8 mouse cellular contexts compared by ENCODE assay signal in the genomic region with DNA sequence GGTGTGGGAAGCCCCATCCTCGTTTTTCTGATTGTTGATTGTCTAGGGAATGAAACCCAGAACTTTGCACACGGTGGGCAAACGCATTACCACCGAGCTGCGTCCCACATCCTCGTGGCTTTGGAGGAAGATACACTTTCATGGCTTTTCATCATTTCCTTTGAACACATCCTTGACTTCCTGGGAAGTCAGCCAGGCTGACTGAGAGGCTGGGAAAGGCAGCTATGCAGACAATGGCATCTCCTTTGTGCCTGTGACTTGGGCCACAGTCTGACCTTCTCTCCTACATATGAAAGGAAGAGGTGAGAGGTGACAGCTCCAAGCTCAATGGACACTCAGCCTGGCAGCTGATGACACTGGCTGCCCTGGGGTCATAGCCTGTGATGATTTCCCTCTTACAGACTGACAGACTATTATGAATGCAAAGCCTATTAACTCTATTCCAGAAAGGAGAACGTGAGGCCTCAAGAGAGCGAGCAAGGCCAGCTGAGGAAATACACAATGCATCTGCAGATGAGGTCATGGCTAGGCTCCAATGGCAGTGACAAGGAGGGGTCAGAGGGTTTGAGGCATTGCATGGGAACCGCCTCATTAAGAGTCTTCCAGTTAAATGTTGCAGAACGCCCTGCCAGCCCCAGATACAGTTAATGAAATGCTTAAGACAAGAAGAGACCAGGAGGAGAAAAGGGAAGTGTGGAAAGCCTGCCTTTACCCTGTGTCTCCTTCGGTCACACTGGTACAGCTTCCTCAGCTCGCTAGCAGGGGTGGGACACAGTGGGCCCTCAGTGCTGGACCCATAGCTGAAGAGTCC.
DNase-seq lines count a peak whose midpoint lies in the region; ATAC-seq and TF ChIP-seq lines count a peak whose summit lies in the region.

No protein-coding gene starts in this region.

- no peak overlapping the region for H3K9ac ChIP-seq in liver, embryonic 11.5 days (ENCODE audit: low read depth, low read length)
- H3K9ac ChIP-seq in kidney, postnatal 0 days (ENCODE audit: low read depth, low read length): no peak overlapping the region
- H3K9ac ChIP-seq in midbrain, embryonic 13.5 days (replicated peaks): no peak overlapping the region

- WGBS in liver, embryonic 11.5 days: 61% methylated on average over 12 of the region's 12 CpGs
- 71% methylated on average over 12 of the region's 12 CpGs for WGBS in heart, embryonic 10.5 days
- 34% methylated on average over 12 of the region's 12 CpGs for WGBS in kidney, postnatal 0 days
- 14% methylated on average over 12 of the region's 12 CpGs for WGBS in midbrain, embryonic 13.5 days

- TF ChIP-seq CTCF in kidney, postnatal 0 days (IDR thresholded peaks at IDR 0.05; ENCODE audit: low read depth): no peak

- ATAC-seq in liver, embryonic 11.5 days (replicated peaks; ENCODE audit: low FRiP score): peak; percentile 20; the same call in 1 of the 2 replicates
- ATAC-seq in kidney, postnatal 0 days (replicated peaks; ENCODE audit: low FRiP score, low read depth): peak; percentile 61; the same call in 1 of the 2 replicates
- ATAC-seq in midbrain, embryonic 13.5 days: peak; percentile 62

- no peaks in the 10 kb centered on the region for H3K9me3 ChIP-seq in liver, embryonic 11.5 days (ENCODE audit: control insufficient read depth, low read length)
- H3K9me3 ChIP-seq in heart, embryonic 10.5 days: no peaks in the 10 kb centered on the region
- no peaks in the 10 kb centered on the region for H3K9me3 ChIP-seq in kidney, postnatal 0 days (replicated peaks; ENCODE audit: low read length)
- H3K9me3 ChIP-seq in midbrain, embryonic 13.5 days: no peaks in the 10 kb centered on the region

- no peaks in the 10 kb centered on the region for H3K36me3 ChIP-seq in liver, embryonic 11.5 days (ENCODE audit: control insufficient read depth, insufficient read depth, low read length)
- H3K36me3 ChIP-seq in heart, embryonic 10.5 days: peaks cover 2% of the 10 kb centered on the region; the same call in 1 of the 2 replicates
- H3K36me3 ChIP-seq in kidney, postnatal 0 days (ENCODE audit: insufficient read depth, low read length): no peaks in the 10 kb centered on the region
- no peaks in the 10 kb centered on the region for H3K36me3 ChIP-seq in midbrain, embryonic 13.5 days

- DNase-seq in liver, embryonic 11.5 days (ENCODE audit: low spot score): no peak
- no peak for DNase-seq in liver
- no peak for DNase-seq in heart, embryonic 10.5 days (ENCODE audit: low spot score)
- peak; percentile 73 for DNase-seq in kidney, postnatal 0 days (ENCODE audit: low spot score)
- no peak for DNase-seq in B cell, adult 2 months
- no peak for DNase-seq in left cerebral cortex, adult 8-10 months (ENCODE audit: low spot score in 2 of 2)
- DNase-seq in cerebellum, adult 9-11 months: no peak

- H3K4me3 ChIP-seq in liver, embryonic 11.5 days (ENCODE audit: low read depth, low read length): no peak overlapping the region
- H3K4me3 ChIP-seq in heart, embryonic 10.5 days: no peak overlapping the region
- H3K4me3 ChIP-seq in kidney, postnatal 0 days (replicated peaks; ENCODE audit: low read depth, low read length): no peak overlapping the region
- H3K4me3 ChIP-seq in midbrain, embryonic 13.5 days (replicated peaks): no peak overlapping the region

- H3K27ac ChIP-seq in liver, embryonic 11.5 days (ENCODE audit: low read depth, low read length): no peak overlapping the region
- H3K27ac ChIP-seq in heart, embryonic 10.5 days: 0 out of 2 replicates have a peak overlapping the region, but pooled peaks have one; percentile 47
- peak overlapping the region; percentile 31; the same call in 1 of the 2 replicates for H3K27ac ChIP-seq in kidney, postnatal 0 days
- H3K27ac ChIP-seq in midbrain, embryonic 13.5 days: peak overlapping the region; percentile 75

- peaks cover 6% of the 10 kb centered on the region for H3K4me1 ChIP-seq in liver, embryonic 11.5 days (replicated peaks; ENCODE audit: control insufficient read depth, insufficient read depth, low read length)
- peaks cover 71% of the 10 kb centered on the region for H3K4me1 ChIP-seq in heart, embryonic 10.5 days
- H3K4me1 ChIP-seq in kidney, postnatal 0 days (replicated peaks; ENCODE audit: insufficient read depth, low read length): peaks cover 20% of the 10 kb centered on the region
- H3K4me1 ChIP-seq in midbrain, embryonic 13.5 days (replicated peaks): peaks cover 46% of the 10 kb centered on the region

- H3K27me3 ChIP-seq in liver, embryonic 11.5 days (replicated peaks; ENCODE audit: control insufficient read depth, insufficient read depth, low read length): no peaks in the 10 kb centered on the region
- H3K27me3 ChIP-seq in heart, embryonic 10.5 days (ENCODE audit: insufficient read depth, poor library complexity, severe bottlenecking): no peaks in the 10 kb centered on the region
- no peaks in the 10 kb centered on the region for H3K27me3 ChIP-seq in kidney, postnatal 0 days (ENCODE audit: insufficient read depth, low read length)
- H3K27me3 ChIP-seq in midbrain, embryonic 13.5 days: no peaks in the 10 kb centered on the region

- no peak overlapping the region for H3K4me2 ChIP-seq in liver, embryonic 11.5 days
- H3K4me2 ChIP-seq in kidney, postnatal 0 days (ENCODE audit: low read length): no peak overlapping the region
- H3K4me2 ChIP-seq in midbrain, embryonic 13.5 days (replicated peaks): no peak overlapping the region
